Mouse (Mus musculus): ENCODE results near the gene Pi4k2a. TPM values are rescaled to one million over a fixed set of nuclear protein-coding genes. Genes with fewer than 3 reads are reported as not detected.

Gene Pi4k2a
- total RNA-seq (2023; ENCODE audit: inconsistent age): 42.6 to 49.7 TPM (median 45.9 TPM) in 4 replicates

GRCm38 (mm10) chr19:42089748-42090595, at the start of gene Pi4k2a:
TSS of gene Pi4k2a (plus strand) at chr19:42090470.

DNA sequence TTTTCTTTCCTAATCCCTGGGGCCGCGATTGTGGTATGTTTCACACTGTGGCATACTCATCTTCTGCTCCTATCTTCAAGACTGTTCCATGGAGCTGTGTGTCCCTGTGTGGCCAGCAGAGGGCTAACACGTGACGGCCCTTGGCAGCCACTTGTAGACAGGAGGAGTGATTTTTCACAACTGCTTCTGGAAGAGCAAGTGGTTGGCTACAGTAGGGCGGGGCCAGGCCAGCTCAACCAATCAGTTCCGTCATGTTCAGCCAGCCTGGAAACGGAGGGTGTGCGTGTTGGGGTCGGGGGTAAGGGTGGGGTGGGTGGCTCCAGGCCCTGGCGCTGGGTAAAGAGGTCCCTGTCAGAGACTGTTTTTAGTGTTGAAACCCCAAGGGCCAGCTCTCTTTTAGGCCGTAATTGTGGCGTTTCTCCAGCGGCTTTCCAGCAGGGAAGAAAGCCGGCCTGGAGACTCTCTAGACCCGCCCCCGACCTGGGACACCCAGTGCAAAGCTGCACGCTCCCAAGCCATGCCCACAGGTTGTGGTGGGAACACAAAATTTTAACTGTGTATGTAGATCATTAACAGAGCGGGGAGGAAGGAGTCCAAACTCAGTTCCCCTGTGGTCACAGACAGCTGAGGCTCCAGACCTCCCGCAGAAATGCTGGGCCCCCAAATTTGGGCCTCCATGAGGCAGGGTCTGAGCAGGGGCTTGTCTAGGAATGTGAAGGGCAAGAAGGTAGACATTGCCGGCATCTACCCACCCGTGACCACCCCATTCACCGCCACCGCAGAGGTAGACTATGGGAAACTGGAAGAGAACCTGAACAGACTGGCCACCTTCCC, 44.8 kb upstream of the Pi4k2a start, which contains the start of gene Hoga1:
Gene Hoga1, plus strand, starts transcription at position 342 of the 834 bp plus-strand sequence.

DNA sequence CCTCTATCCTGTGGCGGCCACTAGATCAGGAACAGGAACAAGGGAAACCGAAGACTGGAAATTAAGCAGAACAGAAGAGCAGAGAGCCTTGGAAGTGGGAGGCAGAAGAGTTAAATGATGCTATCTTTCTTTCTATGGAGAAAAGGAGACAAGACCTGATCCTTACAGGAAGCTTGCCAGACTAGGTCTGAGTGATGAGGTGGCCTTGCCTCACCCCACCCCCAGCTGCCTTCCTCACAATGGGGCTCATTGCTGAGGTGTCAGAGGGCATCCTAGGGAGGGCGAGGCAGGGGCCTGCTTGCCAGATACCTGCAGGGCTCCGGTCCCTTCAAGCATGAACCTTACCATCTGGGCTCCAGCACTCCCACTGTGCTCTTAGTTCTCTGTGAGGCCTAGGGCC, 38.3 kb upstream of the Pi4k2a start, which contains the start of gene 4933411K16Rik:
Gene 4933411K16Rik, plus strand, starts transcription at position 301 of the 400 bp plus-strand sequence.

DNA sequence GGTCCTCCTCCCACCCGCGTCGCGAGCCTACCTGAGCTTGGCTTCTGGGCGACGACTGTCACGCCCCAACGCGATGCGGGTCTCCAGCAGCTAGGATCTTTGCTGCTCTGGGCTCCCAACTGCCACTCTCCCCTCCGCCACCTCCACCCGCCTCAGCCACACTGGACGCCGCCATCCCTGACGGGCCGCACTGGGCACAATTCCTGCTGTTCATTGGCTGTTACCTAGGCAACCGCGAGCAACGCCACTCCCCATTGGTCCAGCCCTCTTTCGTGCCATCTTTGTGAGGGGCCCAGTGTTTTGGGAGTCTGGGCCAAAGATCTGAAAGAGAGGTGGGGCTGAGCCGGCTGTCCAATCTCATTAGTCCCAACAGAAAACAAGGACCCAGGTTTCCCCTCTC, 4.1 kb upstream of the Pi4k2a start, which contains the start of gene Morn4:
Gene Morn4, minus strand, starts transcription at position 192 of the 400 bp plus-strand sequence.

GRCm38 (mm10) chr19:42128787-42129508, 38.7 kb downstream of the Pi4k2a start, which contains the start of gene Avpi1:
TSS of gene Avpi1 (minus strand) at chr19:42129059.

DNA sequence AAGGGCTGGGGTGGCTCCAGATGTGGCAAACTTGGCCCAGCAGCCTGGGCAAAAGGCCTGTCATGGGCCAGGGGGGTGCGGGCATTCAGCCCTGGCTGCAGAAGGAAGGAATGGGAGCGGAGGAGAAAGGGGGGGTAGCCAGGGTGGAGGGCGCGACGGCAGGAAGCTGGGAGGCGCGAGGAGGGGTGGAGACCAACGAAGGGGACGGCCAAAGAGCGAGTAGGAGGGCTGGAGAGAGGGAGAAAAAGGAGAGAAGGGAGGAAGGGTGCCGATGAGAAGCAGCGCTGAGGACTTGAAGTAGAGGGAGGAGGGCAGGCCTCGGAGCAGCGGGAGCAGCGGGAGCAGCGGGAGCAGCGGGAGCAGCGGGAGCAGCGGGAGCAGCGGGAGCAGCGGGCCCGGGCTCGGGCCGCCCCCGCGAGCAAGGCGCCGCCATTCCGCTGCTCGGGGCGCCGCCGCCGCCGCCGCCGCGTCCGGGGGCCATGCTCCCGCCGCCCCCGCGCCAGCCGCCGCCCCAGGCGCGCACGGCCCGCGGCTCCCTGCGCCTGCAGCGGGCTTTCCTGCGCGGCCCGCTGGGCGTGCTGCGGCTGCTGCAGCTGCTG, 57.0 kb downstream of the Pi4k2a start, which contains the start of gene Marveld1:
Gene Marveld1, plus strand, starts transcription at position 231 of the 599 bp plus-strand sequence.

GRCm38 (mm10) chr19:42163764-42164163, 73.5 kb downstream of the Pi4k2a start, which contains the start of gene Zfyve27:
TSS of gene Zfyve27 (plus strand) at chr19:42163951.

Other genes starting within 250 kb of the Pi4k2a start
- gene Frat2, start 242.3 kb upstream of the Pi4k2a start, total RNA-seq (2023; ENCODE audit: inconsistent age): 36.5 to 41.7 TPM (median 38.4 TPM) in 4 replicates
- gene Rrp12, start 194.3 kb upstream of the Pi4k2a start, total RNA-seq (2023; ENCODE audit: inconsistent age): 34.8 to 39.3 TPM (median 37.1 TPM) in 4 replicates
- 86.8 to 97.9 TPM (median 93.3 TPM) in 4 replicates for gene Pgam1, start 178.5 kb upstream of the Pi4k2a start, total RNA-seq (2023; ENCODE audit: inconsistent age)
- 40.0 to 50.6 TPM (median 46.0 TPM) in 4 replicates for gene Exosc1, start 157.0 kb upstream of the Pi4k2a start, total RNA-seq (2023; ENCODE audit: inconsistent age)
- 28.6 to 39.4 TPM (median 35.1 TPM) in 4 replicates for gene Zdhhc16, start 157.0 kb upstream of the Pi4k2a start, total RNA-seq (2023; ENCODE audit: inconsistent age)
- 67.2 to 95.1 TPM (median 86.5 TPM) in 4 replicates for gene Mms19, start 109.3 kb upstream of the Pi4k2a start, total RNA-seq (2023; ENCODE audit: inconsistent age)
- gene Ubtd1, start 108.7 kb upstream of the Pi4k2a start, total RNA-seq (2023; ENCODE audit: inconsistent age): 5.3 to 9.2 TPM (median 6.3 TPM) in 4 replicates
- gene Ankrd2, start 54.5 kb upstream of the Pi4k2a start, total RNA-seq (2023; ENCODE audit: inconsistent age): not detected in 4 replicates
- not detected in 4 replicates for gene Hoga1, start 44.9 kb upstream of the Pi4k2a start, total RNA-seq (2023; ENCODE audit: inconsistent age)
- gene 4933411K16Rik, start 38.2 kb upstream of the Pi4k2a start, total RNA-seq (2023; ENCODE audit: inconsistent age): not detected in 4 replicates
- not detected in 4 replicates for gene Morn4, start 4.1 kb upstream of the Pi4k2a start, total RNA-seq (2023; ENCODE audit: inconsistent age)
- 2.2 to 5.8 TPM (median 3.4 TPM) in 4 replicates for gene Avpi1, start 38.6 kb downstream of the Pi4k2a start, total RNA-seq (2023; ENCODE audit: inconsistent age)
- gene Marveld1, start 56.9 kb downstream of the Pi4k2a start, total RNA-seq (2023; ENCODE audit: inconsistent age): 0.45 to 1.2 TPM (median 0.84 TPM) in 4 replicates
- gene Zfyve27, start 73.5 kb downstream of the Pi4k2a start, total RNA-seq (2023; ENCODE audit: inconsistent age): 72.1 to 92.5 TPM (median 83.6 TPM) in 4 replicates
- not detected in 4 replicates for gene Sfrp5, start 111.8 kb downstream of the Pi4k2a start, total RNA-seq (2023; ENCODE audit: inconsistent age)
- gene Golga7b, start 157.1 kb downstream of the Pi4k2a start, total RNA-seq (2023; ENCODE audit: inconsistent age): not detected in 4 replicates